Mouse (Mus musculus): ENCODE measurements at regions not wholly inside any gene's neighbourhood (a gene's known extent, or its start where the extent isn't known, plus 50 kb on each side); places are given as distances from the start of the nearest gene placed in this dataset.

- Histone ChIP-seq H3K27ac (ENCODE audit: insufficient read depth, low read length) (no peak overlapping the region), H3K4me1 (ENCODE audit: control insufficient read depth, insufficient read depth, low read length) (no peaks in the 10 kb centered on the region), H3K4me3 (ENCODE audit: insufficient read depth, low read length) (no peak overlapping the region)
- TF ChIP-seq POLR2A (IDR thresholded peaks at IDR 0.05; ENCODE audit: extremely low read depth, insufficient read depth, low read length), result no peak
- peak; percentile 32; the same call in 1 of the 2 replicates for TF ChIP-seq CTCF (IDR thresholded peaks at IDR 0.05; ENCODE audit: extremely low read depth, insufficient read depth, low read length)
Measured at GRCm38 (mm10) chrX:21293666-21294065, 118.2 kb upstream of the Gm21876 start.

- H3K4me3 ChIP-seq (ENCODE audit: insufficient read depth, low read length), result no peak overlapping the region
- H3K4me1 ChIP-seq (ENCODE audit: control insufficient read depth, insufficient read depth, low read length), result no peaks in the 10 kb centered on the region
- no peak for TF ChIP-seq CTCF (IDR thresholded peaks at IDR 0.05; ENCODE audit: extremely low read depth, insufficient read depth, low read length)
- no peak for TF ChIP-seq POLR2A (IDR thresholded peaks at IDR 0.05; ENCODE audit: extremely low read depth, insufficient read depth, low read length)
- H3K27ac ChIP-seq (ENCODE audit: insufficient read depth, low read length), result no peak overlapping the region
Measured at GRCm38 (mm10) chrX:21295460-21295859, 120.0 kb upstream of the Gm21876 start.

GRCm38 (mm10) chrX:21297349-21297748 lies 121.9 kb upstream of the Gm21876 start:
- Histone ChIP-seq H3K4me3 (ENCODE audit: insufficient read depth, low read length) (no peak overlapping the region), H3K27ac (ENCODE audit: insufficient read depth, low read length) (no peak overlapping the region), H3K4me1 (ENCODE audit: control insufficient read depth, insufficient read depth, low read length) (no peaks in the 10 kb centered on the region)
- TF ChIP-seq CTCF (IDR thresholded peaks at IDR 0.05; ENCODE audit: extremely low read depth, insufficient read depth, low read length) (no peak), POLR2A (IDR thresholded peaks at IDR 0.05; ENCODE audit: extremely low read depth, insufficient read depth, low read length) (no peak)

- no peak overlapping the region for H3K27ac ChIP-seq (ENCODE audit: insufficient read depth, low read length)
- peak overlapping the region; percentile 2; the same call in 1 of the 2 replicates for H3K4me3 ChIP-seq (ENCODE audit: insufficient read depth, low read length)
- TF ChIP-seq CTCF (IDR thresholded peaks at IDR 0.05; ENCODE audit: extremely low read depth, insufficient read depth, low read length) (no peak), POLR2A (IDR thresholded peaks at IDR 0.05; ENCODE audit: extremely low read depth, insufficient read depth, low read length) (no peak)
- H3K4me1 ChIP-seq (ENCODE audit: control insufficient read depth, insufficient read depth, low read length), result no peaks in the 10 kb centered on the region
Measured at GRCm38 (mm10) chrX:21334499-21335032, 149.8 kb upstream of the Agtr2 start.

- Histone ChIP-seq H3K4me1 (ENCODE audit: control insufficient read depth, insufficient read depth, low read length) (no peaks in the 10 kb centered on the region), H3K4me3 (ENCODE audit: insufficient read depth, low read length) (no peak overlapping the region), H3K27ac (ENCODE audit: insufficient read depth, low read length) (no peak overlapping the region)
- TF ChIP-seq POLR2A (IDR thresholded peaks at IDR 0.05; ENCODE audit: extremely low read depth, insufficient read depth, low read length) (no peak), CTCF (IDR thresholded peaks at IDR 0.05; ENCODE audit: extremely low read depth, insufficient read depth, low read length) (no peak)
Measured at GRCm38 (mm10) chrX:21344397-21344796, 139.9 kb upstream of the Agtr2 start.

- no peak overlapping the region for H3K27ac ChIP-seq (ENCODE audit: insufficient read depth, low read length)
- no peaks in the 10 kb centered on the region for H3K4me1 ChIP-seq (ENCODE audit: control insufficient read depth, insufficient read depth, low read length)
- TF ChIP-seq CTCF (IDR thresholded peaks at IDR 0.05; ENCODE audit: extremely low read depth, insufficient read depth, low read length) (no peak), POLR2A (IDR thresholded peaks at IDR 0.05; ENCODE audit: extremely low read depth, insufficient read depth, low read length) (no peak)
Measured at GRCm38 (mm10) chrX:21350503-21350902, 133.8 kb upstream of the Agtr2 start.

GRCm38 (mm10) chrX:21352350-21352749 lies 132.0 kb upstream of the Agtr2 start:
- TF ChIP-seq POLR2A (IDR thresholded peaks at IDR 0.05; ENCODE audit: extremely low read depth, insufficient read depth, low read length), result no peak
- TF ChIP-seq CTCF (IDR thresholded peaks at IDR 0.05; ENCODE audit: extremely low read depth, insufficient read depth, low read length), result no peak
- H3K27ac ChIP-seq (ENCODE audit: insufficient read depth, low read length), result no peak overlapping the region
- no peak overlapping the region for H3K4me3 ChIP-seq (ENCODE audit: insufficient read depth, low read length)
- H3K4me1 ChIP-seq (ENCODE audit: control insufficient read depth, insufficient read depth, low read length), result no peaks in the 10 kb centered on the region

More at GRCm38 (mm10) chrX:21350503-21350902, 133.8 kb upstream of the Agtr2 start:
- H3K4me3 ChIP-seq (ENCODE audit: insufficient read depth, low read length), result no peak overlapping the region

GRCm38 (mm10) chrX:21360771-21361667 lies 123.3 kb upstream of the Agtr2 start:
- Histone ChIP-seq H3K4me1 (ENCODE audit: control insufficient read depth, insufficient read depth, low read length) (no peaks in the 10 kb centered on the region), H3K4me3 (ENCODE audit: insufficient read depth, low read length) (peak overlapping the region; percentile 39), H3K27ac (ENCODE audit: insufficient read depth, low read length) (no peak overlapping the region; the same call in 1 of the 2 replicates)
- TF ChIP-seq POLR2A (IDR thresholded peaks at IDR 0.05; ENCODE audit: extremely low read depth, insufficient read depth, low read length) (peak; percentile 40; the same call in 1 of the 2 replicates), CTCF (IDR thresholded peaks at IDR 0.05; ENCODE audit: extremely low read depth, insufficient read depth, low read length) (no peak)

GRCm38 (mm10) chrX:21385221-21385620 lies 99.1 kb upstream of the Agtr2 start:
- TF ChIP-seq POLR2A (IDR thresholded peaks at IDR 0.05; ENCODE audit: extremely low read depth, insufficient read depth, low read length) (no peak), CTCF (IDR thresholded peaks at IDR 0.05; ENCODE audit: extremely low read depth, insufficient read depth, low read length) (no peak)
- H3K4me3 ChIP-seq (ENCODE audit: insufficient read depth, low read length), result no peak overlapping the region
- H3K27ac ChIP-seq (ENCODE audit: insufficient read depth, low read length), result no peak overlapping the region
- H3K4me1 ChIP-seq (ENCODE audit: control insufficient read depth, insufficient read depth, low read length), result no peaks in the 10 kb centered on the region

- TF ChIP-seq POLR2A (IDR thresholded peaks at IDR 0.05; ENCODE audit: extremely low read depth, insufficient read depth, low read length) (no peak), CTCF (IDR thresholded peaks at IDR 0.05; ENCODE audit: extremely low read depth, insufficient read depth, low read length) (no peak)
- Histone ChIP-seq H3K27ac (ENCODE audit: insufficient read depth, low read length) (no peak overlapping the region), H3K4me3 (ENCODE audit: insufficient read depth, low read length) (no peak overlapping the region), H3K4me1 (ENCODE audit: control insufficient read depth, insufficient read depth, low read length) (no peaks in the 10 kb centered on the region)
Measured at GRCm38 (mm10) chrX:21389992-21390391, 94.4 kb upstream of the Agtr2 start.

Measured in cortical plate, adult 2 months (tissue).